Mouse (Mus musculus) MEL (cell line): Measurements from ENCODE around the gene Pdcl3.

Source experiments
- CTCF ChIP-seq, 3 experiments: IDR thresholded peaks in 2 of 3; conservative IDR thresholded peaks in 1 of 3; 2 replicates each; pipeline ENCODE4 v1.5.1; 2011 to 2012; ENCODE audit warnings: low read length in 3 of 3, low read depth in 2 of 3, mild to moderate bottlenecking in 2 of 3, improper control_type of control experiment in 1 of 3, inconsistent platforms in 1 of 3, mixed read lengths in 1 of 3, moderate library complexity in 1 of 3; ENCODE audit not compliant: control insufficient read depth in 1 of 3, insufficient read depth in 1 of 3, poor library complexity in 1 of 3, severe bottlenecking in 1 of 3
- GATA1 ChIP-seq: IDR thresholded peaks from 2 replicates; pipeline ENCODE4 v1.6.1; 2011; ENCODE audit warnings: low read depth, low read length, improper control_type of control experiment
- KAT2A ChIP-seq: conservative IDR thresholded peaks from 2 replicates; pipeline ENCODE4 v1.6.1; 2012; ENCODE audit warnings: low read depth, low read length, improper control_type of control experiment, inconsistent platforms
- MEF2A ChIP-seq: IDR thresholded peaks from 2 replicates; pipeline ENCODE4 v1.6.1; 2014; ENCODE audit warnings: low read depth, mild to moderate bottlenecking, inconsistent platforms, low read length, improper control_type of control experiment; ENCODE audit not compliant: poor library complexity, insufficient replicate concordance, severe bottlenecking; ENCODE audit errors: extremely low read depth
- POLR2A ChIP-seq, 2 experiments: IDR thresholded peaks; 2 replicates each; pipeline ENCODE4 v1.6.1; 2011 to 2012; ENCODE audit warnings: low read length in 2 of 2, mild to moderate bottlenecking in 2 of 2, control low read depth in 1 of 2, improper control_type of control experiment in 1 of 2, low read depth in 1 of 2, moderate library complexity in 1 of 2; ENCODE audit not compliant: control insufficient read depth in 1 of 2, insufficient read depth in 1 of 2, poor library complexity in 1 of 2
- ZC3H11A ChIP-seq: IDR thresholded peaks from 2 replicates; pipeline ENCODE4 v1.6.1; 2012; ENCODE audit warnings: low read depth, mild to moderate bottlenecking, inconsistent platforms, low read length, improper control_type of control experiment

DNA sequence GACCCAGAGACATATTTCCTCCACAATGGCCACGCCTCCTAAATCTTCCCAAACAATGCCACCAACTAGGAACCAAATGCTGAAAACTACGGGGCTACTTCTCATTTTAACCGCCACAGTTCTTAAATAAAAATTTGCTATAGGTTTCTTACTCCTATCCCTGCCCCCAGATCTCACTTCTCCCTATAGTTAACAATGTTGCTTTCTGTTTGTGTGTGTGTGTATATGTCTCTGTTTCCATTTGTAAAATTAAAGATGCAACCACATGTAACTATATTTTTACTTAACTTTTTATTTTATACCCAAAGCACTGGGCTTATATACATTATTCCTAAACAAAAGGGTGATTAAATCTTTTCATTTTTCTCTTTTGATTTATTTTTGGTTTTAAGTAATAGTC is at the start of gene Pdcl3:
- TF ChIP-seq ZC3H11A: no peak
- TF ChIP-seq GATA1: no peak
- TF ChIP-seq POLR2A (IDR thresholded peaks at IDR 0.05; ENCODE audit: control insufficient read depth in 1 of 2, insufficient read depth in 1 of 2, low read depth in 1 of 2, low read length in 2 of 2, poor library complexity in 1 of 2): no peak
- no peak for TF ChIP-seq KAT2A
- TF ChIP-seq CTCF (IDR thresholded peaks at IDR 0.05 in 2 of 3, conservative IDR thresholded peaks at IDR 0.05 in 1 of 3; ENCODE audit: control insufficient read depth in 1 of 3, insufficient read depth in 1 of 3, low read depth in 2 of 3, low read length in 3 of 3, poor library complexity in 1 of 3, severe bottlenecking in 1 of 3): no peak
- TF ChIP-seq MEF2A: no peak
